Mouse (Mus musculus): ENCODE results near the gene Klhl20.
A peak's percentile ranks its signal among the peaks of the same experiment; 100 is the strongest.

Gene Klhl20

GRCm38 (mm10) chr1:161071272-161071620, 60.1 kb downstream of the Klhl20 start:
- DNase-seq (ENCODE audit: low spot score in 2 of 2): no peak

- peak; percentile 90 to 93 for DNase-seq (ENCODE audit: low spot score in 2 of 2)
Observed at GRCm38 (mm10) chr1:161070352-161071271, 60.7 kb downstream of the Klhl20 start, which contains the start of the genes Dars2 and Cenpl. Gene Dars2, minus strand, starts transcription at chr1:161070658. Gene Cenpl, plus strand, starts transcription at chr1:161070713.

- no peak for DNase-seq (ENCODE audit: low spot score in 2 of 2)
Observed at GRCm38 (mm10) chr1:161063351-161063750, 68.0 kb downstream of the Klhl20 start.

- DNase-seq (ENCODE audit: low spot score in 2 of 2): no peak
Observed at GRCm38 (mm10) chr1:161057164-161057563, 74.1 kb downstream of the Klhl20 start.

GRCm38 (mm10) chr1:161046972-161047371, 84.3 kb downstream of the Klhl20 start:
- DNase-seq (ENCODE audit: low spot score in 2 of 2): no peak

- no peak for DNase-seq (ENCODE audit: low spot score in 2 of 2)
Observed at GRCm38 (mm10) chr1:161041261-161042020, 89.9 kb downstream of the Klhl20 start.

- DNase-seq (ENCODE audit: low spot score in 2 of 2): no peak
Observed at GRCm38 (mm10) chr1:161040855-161041254, 90.5 kb downstream of the Klhl20 start.

GRCm38 (mm10) chr1:161040426-161040770, 90.9 kb downstream of the Klhl20 start:
- DNase-seq (ENCODE audit: low spot score in 2 of 2): no peak

GRCm38 (mm10) chr1:161039741-161040425, 91.4 kb downstream of the Klhl20 start:
- DNase-seq (ENCODE audit: low spot score in 2 of 2): no peak

- DNase-seq (ENCODE audit: low spot score in 2 of 2): no peak
Observed at GRCm38 (mm10) chr1:161038968-161039721, 92.2 kb downstream of the Klhl20 start.
